In the genomic region with DNA sequence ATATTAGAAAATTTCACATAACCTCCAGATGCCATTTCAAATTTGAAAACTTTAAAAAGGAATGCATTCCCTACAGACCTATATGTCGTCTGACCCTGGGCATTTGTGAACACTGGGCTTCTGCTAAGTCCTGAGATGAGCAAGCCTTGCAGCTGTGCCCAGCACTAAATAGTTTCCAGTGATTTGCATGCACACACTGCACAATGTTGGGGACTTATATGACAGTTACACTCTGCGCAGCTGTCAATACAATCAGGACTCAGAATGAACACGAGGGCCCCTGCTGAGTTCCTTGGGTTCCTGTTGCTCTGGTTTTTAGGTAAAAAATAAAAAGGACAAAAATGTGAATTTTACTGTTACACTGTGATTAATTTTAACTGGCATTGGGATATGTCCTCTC, we compare ENCODE assay signal across 30 mouse cellular contexts.
"Had no signal": no experiment of that assay in that cellular context is flagged by ENCODE, and none has a peak within 500 bp of the region (broad histone marks: within the 10 kb centered on the region; RNA-seq: fewer than 3 reads in every experiment).

No protein-coding gene starts in this region.

- DNase-seq: left cerebral cortex, postnatal 4 days; liver; liver, embryonic 13.5 days; liver, postnatal 0 days; lung, adult 18-20 months; lung, adult 2 months; lung, embryonic 14.5 days; lung, postnatal 10 days; lung, postnatal 14 days; lung, postnatal 36 days; lung, postnatal 4 days; midbrain, embryonic 14.5 days had no signal

- H3K27ac ChIP-seq: left cerebral cortex, adult 2 months; limb, embryonic 10.5 days; limb, embryonic 12.5 days; limb, embryonic 13.5 days; limb, embryonic 15.5 days; liver, embryonic 12.5 days; liver, embryonic 13.5 days; liver, embryonic 14.5 days; liver, embryonic 15.5 days; lung, embryonic 15.5 days; macrophage; midbrain, embryonic 10.5 days; midbrain, embryonic 15.5 days had no signal

- H3K4me3 ChIP-seq: left cerebral cortex, adult 2 months; limb, embryonic 10.5 days; limb, embryonic 12.5 days; limb, embryonic 13.5 days; limb, embryonic 15.5 days; liver, embryonic 12.5 days; liver, embryonic 13.5 days; liver, embryonic 15.5 days; lung, embryonic 15.5 days; megakaryocyte, embryonic 14.5 days; midbrain, embryonic 10.5 days; midbrain, embryonic 15.5 days; myocyte had no signal

- H3K4me2 ChIP-seq: limb, embryonic 12.5 days; limb, embryonic 13.5 days; limb, embryonic 15.5 days; liver, embryonic 11.5 days; liver, embryonic 12.5 days; liver, embryonic 13.5 days; liver, embryonic 15.5 days; lung, embryonic 14.5 days; lung, embryonic 15.5 days; midbrain, embryonic 11.5 days; midbrain, embryonic 15.5 days had no signal

- H3K36me3 ChIP-seq: limb, embryonic 10.5 days; limb, embryonic 12.5 days; limb, embryonic 13.5 days; limb, embryonic 15.5 days; liver, embryonic 12.5 days; liver, embryonic 13.5 days; liver, embryonic 15.5 days; lung, embryonic 15.5 days; midbrain, embryonic 10.5 days; midbrain, embryonic 15.5 days had no signal

- H3K4me1 ChIP-seq: limb, embryonic 10.5 days; limb, embryonic 12.5 days; limb, embryonic 13.5 days; limb, embryonic 15.5 days; liver, embryonic 12.5 days; liver, embryonic 13.5 days; liver, embryonic 15.5 days; lung, embryonic 15.5 days; megakaryocyte, embryonic 14.5 days; midbrain, embryonic 10.5 days; midbrain, embryonic 15.5 days had no signal

- H3K27me3 ChIP-seq: limb, embryonic 12.5 days; limb, embryonic 13.5 days; limb, embryonic 15.5 days; liver, embryonic 12.5 days; liver, embryonic 13.5 days; liver, embryonic 15.5 days; lung, embryonic 15.5 days; megakaryocyte, embryonic 14.5 days; midbrain, embryonic 15.5 days had no signal

- ATAC-seq: liver, embryonic 12.5 days; liver, postnatal 0 days; lung, postnatal 0 days; midbrain, embryonic 15.5 days; midbrain, embryonic 16.5 days had no signal

- H3K9ac ChIP-seq: limb, embryonic 12.5 days; limb, embryonic 13.5 days; limb, embryonic 15.5 days; liver, embryonic 12.5 days; liver, embryonic 13.5 days; liver, embryonic 14.5 days; liver, embryonic 15.5 days; liver, postnatal 0 days; lung, embryonic 14.5 days; lung, embryonic 15.5 days; midbrain, embryonic 15.5 days had no signal

- H3K9me3 ChIP-seq: limb, embryonic 10.5 days; limb, embryonic 12.5 days; limb, embryonic 13.5 days; limb, embryonic 15.5 days; liver, embryonic 12.5 days; liver, embryonic 13.5 days; liver, embryonic 15.5 days; lung, embryonic 15.5 days; megakaryocyte, embryonic 14.5 days; midbrain, embryonic 10.5 days; midbrain, embryonic 15.5 days had no signal
